ENCODE assay signal across 10 mouse cellular contexts in the genomic region with DNA sequence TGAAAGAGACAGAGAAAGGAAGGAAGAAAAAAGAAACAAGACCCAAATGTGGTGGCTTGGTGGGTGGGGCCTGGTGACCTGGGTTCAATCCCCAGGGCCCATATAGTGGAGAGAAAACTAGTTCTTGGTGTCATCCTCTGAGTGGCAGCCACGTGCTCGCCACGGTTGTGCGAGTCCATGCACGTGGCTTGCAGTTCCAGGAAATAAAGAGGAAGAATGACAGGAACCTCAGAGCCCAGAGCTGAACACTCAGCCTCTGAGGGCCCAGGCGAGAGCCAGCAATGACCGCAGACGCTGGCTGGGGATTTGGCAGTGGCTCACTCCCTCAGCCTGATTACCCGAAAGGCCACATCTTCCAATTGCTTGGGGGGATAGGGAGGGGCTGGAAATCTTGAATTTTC. TPM values are rescaled to one million over a fixed set of nuclear protein-coding genes. Genes with fewer than 3 reads are reported as not detected.
DNase-seq lines count a peak whose midpoint lies in the region; ATAC-seq and TF ChIP-seq lines count a peak whose summit lies in the region.
"Had no signal": no experiment of that assay in that cellular context is flagged by ENCODE, and none has a peak within 500 bp of the region (broad histone marks: within the 10 kb centered on the region; RNA-seq: fewer than 3 reads in every experiment).

No protein-coding gene starts in this region.

- no peak for ATAC-seq in lung, postnatal 0 days

- H3K27ac ChIP-seq in lung, postnatal 0 days (ENCODE audit: low read length) = no peak overlapping the region
- H3K27ac ChIP-seq in hindbrain, embryonic 10.5 days = no peak overlapping the region
- H3K27ac ChIP-seq: heart, embryonic 13.5 days; macrophage had no signal

- WGBS in lung, postnatal 0 days = 58% methylated on average over 9 of the region's 9 CpGs
- 83% methylated on average over 9 of the region's 9 CpGs for WGBS in hindbrain, embryonic 10.5 days

- no peak for TF ChIP-seq EP300 in lung, postnatal 0 days (IDR thresholded peaks at IDR 0.05)

- H3K4me3 ChIP-seq in lung, postnatal 0 days (ENCODE audit: low read depth, low read length) = no peak overlapping the region
- H3K4me3 ChIP-seq in hindbrain, embryonic 10.5 days = no peak overlapping the region
- H3K4me3 ChIP-seq: heart, embryonic 13.5 days had no signal

- no peaks in the 10 kb centered on the region for H3K27me3 ChIP-seq in lung, postnatal 0 days (replicated peaks; ENCODE audit: insufficient read depth, low read length)
- no peaks in the 10 kb centered on the region for H3K27me3 ChIP-seq in hindbrain, embryonic 10.5 days (ENCODE audit: insufficient read depth, poor library complexity, severe bottlenecking)
- H3K27me3 ChIP-seq: heart, embryonic 13.5 days had no signal

- H3K4me2 ChIP-seq in lung, postnatal 0 days (replicated peaks; ENCODE audit: low read depth, low read length) = no peak overlapping the region
- H3K4me2 ChIP-seq: heart, embryonic 13.5 days had no signal

- TF ChIP-seq CTCF in lung, postnatal 0 days (IDR thresholded peaks at IDR 0.05) = no peak

- H3K9me3 ChIP-seq in lung, postnatal 0 days (ENCODE audit: low read length) = no peaks in the 10 kb centered on the region
- H3K9me3 ChIP-seq in hindbrain, embryonic 10.5 days = no peaks in the 10 kb centered on the region
- H3K9me3 ChIP-seq: heart, embryonic 13.5 days had no signal

- no peaks in the 10 kb centered on the region for H3K36me3 ChIP-seq in lung, postnatal 0 days (ENCODE audit: insufficient read depth, low read length)
- H3K36me3 ChIP-seq in hindbrain, embryonic 10.5 days = no peaks in the 10 kb centered on the region
- H3K36me3 ChIP-seq: heart, embryonic 13.5 days had no signal

- no peaks in the 10 kb centered on the region for H3K4me1 ChIP-seq in lung, postnatal 0 days (ENCODE audit: insufficient read depth, low read depth, low read length)
- H3K4me1 ChIP-seq in hindbrain, embryonic 10.5 days (replicated peaks) = 0 out of 2 replicates have a peak, but pooled peaks cover 3% of the 10 kb centered on the region

- DNase-seq in frontal cortex, postnatal 10 days (ENCODE audit: low spot score in 2 of 2) = peak; percentile 1 to 2
- no peak for DNase-seq in frontal cortex, postnatal 36 days (ENCODE audit: low spot score in 2 of 2)
- peak; percentile 40 for DNase-seq in lung, postnatal 10 days
- DNase-seq in lung, postnatal 0 days (ENCODE audit: low spot score) = no peak
- DNase-seq in heart, adult 8-10 months (ENCODE audit: low spot score) = peak; percentile 54
- DNase-seq in urinary bladder, adult 2 months (ENCODE audit: low spot score) = peak; percentile 18
- DNase-seq in hindbrain, embryonic 10.5 days (ENCODE audit: low spot score) = no peak
- no peak for DNase-seq in thymus, postnatal 36 days

- no peak overlapping the region for H3K9ac ChIP-seq in lung, postnatal 0 days (replicated peaks; ENCODE audit: low read depth)
- H3K9ac ChIP-seq: heart, embryonic 13.5 days had no signal

RNA-seq across cellular contexts. Expression of a gene that starts 30.7 kb away (rescaled TPM):
- 32.7 and 37.9 TPM in 2 replicates for polyA plus RNA-seq in lung, postnatal 0 days (2015; fragmentation: Nextera tagmentation; extraction: Ambion mirVana)
- 10 to 100 TPM; 14.5 to 23.5 (median 16.9) TPM for total RNA-seq in heart, adult 8-10 months (2022)
- 98.4 and 106 TPM in 2 replicates for polyA plus RNA-seq in urinary bladder, adult 2 months (2012; rRNA removed)
- polyA plus RNA-seq in hindbrain, embryonic 10.5 days (2016; fragmentation: Nextera tagmentation; extraction: Ambion mirVana) = 10.8 and 10.9 TPM in 2 replicates
- polyA plus RNA-seq: macrophage had no signal

Comparison
In these comparisons a context has a peak if more than half of its experiments do, and no peak if none do; other contexts are left out.
1. DNase-seq: peak in frontal cortex, postnatal 10 days (2 of 2), lung, postnatal 10 days (single experiment), heart, adult 8-10 months (single experiment) and urinary bladder, adult 2 months (single experiment); none in frontal cortex, postnatal 36 days (0 of 2), lung, postnatal 0 days (single experiment), hindbrain, embryonic 10.5 days (single experiment) and thymus, postnatal 36 days (0 of 2).